Mouse (Mus musculus) myocyte (in vitro differentiated cells): Measurements from ENCODE around the gene Dll4. TPM values are rescaled to one million over a fixed set of nuclear protein-coding genes. Genes with fewer than 3 reads are reported as not detected.

ENCODE experiments used
- H3K27me3 ChIP-seq: one replicate; pipeline ENCODE4 v1.6.1; 2011; ENCODE audit not compliant: control insufficient read depth, insufficient read depth, insufficient read length
- H3K36me3 ChIP-seq: one replicate; pipeline ENCODE4 v1.6.1; 2011; ENCODE audit not compliant: control insufficient read depth, insufficient read depth
- H3K4me2 ChIP-seq: one replicate; pipeline ENCODE4 v1.6.1; 2011; ENCODE audit warnings: low read depth, control low read depth
- H3K4me3 ChIP-seq: one replicate; pipeline ENCODE4 v1.5.1; 2011; ENCODE audit warnings: mild to moderate bottlenecking, control low read depth, moderate library complexity
- H3K79me2 ChIP-seq: one replicate; pipeline ENCODE4 v1.6.1; 2011; ENCODE audit not compliant: control insufficient read depth, insufficient read depth
- H3ac ChIP-seq: one replicate; pipeline ENCODE4 v1.6.1; 2011; ENCODE audit not compliant: control insufficient read depth, insufficient read length
- CEBPB ChIP-seq: IDR thresholded peaks from 2 replicates; pipeline ENCODE4 v1.6.1; 2011; ENCODE audit warnings: mild to moderate bottlenecking, moderate library complexity; ENCODE audit not compliant: poor library complexity, insufficient read depth, severe bottlenecking
- E2F4 ChIP-seq: IDR thresholded peaks from one replicate; pipeline ENCODE4 v1.6.1; 2011; ENCODE audit warnings: mild to moderate bottlenecking, control low read depth, moderate library complexity; ENCODE audit not compliant: insufficient read depth
- MAX ChIP-seq: IDR thresholded peaks from one replicate; pipeline ENCODE4 v1.6.1; 2011; ENCODE audit warnings: low read depth, mild to moderate bottlenecking, control low read depth
- MYOD1 ChIP-seq, 3 experiments: IDR thresholded peaks; one replicate each; pipeline ENCODE4 v1.6.1; 2011; ENCODE audit warnings: control low read depth in 2 of 3, low read depth in 2 of 3, mild to moderate bottlenecking in 2 of 3, moderate library complexity in 1 of 3; ENCODE audit not compliant: insufficient read length in 2 of 3, control insufficient read depth in 1 of 3
- MYOG ChIP-seq, 3 experiments: IDR thresholded peaks; one replicate each; pipeline ENCODE4 v1.6.1; 2011; ENCODE audit warnings: control low read depth in 2 of 3, low read depth in 2 of 3, mild to moderate bottlenecking in 2 of 3; ENCODE audit not compliant: insufficient read length in 2 of 3, control insufficient read depth in 1 of 3, insufficient read depth in 1 of 3
- POLR2A ChIP-seq: IDR thresholded peaks from one replicate; pipeline ENCODE4 v1.6.1; 2011; ENCODE audit warnings: low read depth, mild to moderate bottlenecking, control low read depth, moderate library complexity; ENCODE audit not compliant: insufficient read length
- POLR2AphosphoS2 ChIP-seq: IDR thresholded peaks from one replicate; pipeline ENCODE4 v1.6.1; 2011; ENCODE audit warnings: low read depth, control low read depth; ENCODE audit not compliant: insufficient read length
- REST ChIP-seq: IDR thresholded peaks from one replicate; pipeline ENCODE4 v1.6.1; 2011; ENCODE audit warnings: mild to moderate bottlenecking, control low read depth, moderate library complexity; ENCODE audit not compliant: insufficient read depth, insufficient read length
- SRF ChIP-seq: IDR thresholded peaks from one replicate; pipeline ENCODE4 v1.6.1; 2011; ENCODE audit warnings: low read depth; ENCODE audit not compliant: control insufficient read depth, insufficient read length
- TCF12 ChIP-seq: IDR thresholded peaks from one replicate; pipeline ENCODE4 v1.6.1; 2011; ENCODE audit warnings: mild to moderate bottlenecking, control low read depth; ENCODE audit not compliant: poor library complexity, insufficient read depth, severe bottlenecking
- TCF3 ChIP-seq: IDR thresholded peaks from one replicate; pipeline ENCODE4 v1.6.1; 2011; ENCODE audit warnings: low read depth, control low read depth; ENCODE audit not compliant: insufficient read length
- USF1 ChIP-seq: IDR thresholded peaks from one replicate; pipeline ENCODE4 v1.6.1; 2011; ENCODE audit warnings: low read depth, mild to moderate bottlenecking, control low read depth, moderate library complexity
- polyA plus RNA-seq: library from polyadenylated mRNA; unstranded; fragments of >200 nt; fragmentation: generic; extraction: Trizol; gene quantifications from one replicate; pipeline ENCODE4 v1.2.1, GENCODE M21; 2012; ENCODE audit warnings: missing spikeins

Gene Dll4
- polyA plus RNA-seq, 1 experiment: not detected

- no peaks in the 10 kb centered on the region for H3K36me3 ChIP-seq
- H3K4me3 ChIP-seq: no peak overlapping the region
- H3K4me2 ChIP-seq: no peak overlapping the region
- no peak overlapping the region for H3ac ChIP-seq
- peaks cover 78% of the 10 kb centered on the region for H3K27me3 ChIP-seq
- no peaks in the 10 kb centered on the region for H3K79me2 ChIP-seq
- TF ChIP-seq SRF (no peak), MYOG (IDR thresholded peaks at IDR 0.05; ENCODE audit: control insufficient read depth in 1 of 3, insufficient read depth in 1 of 3, insufficient read length in 2 of 3, low read depth in 2 of 3) (no peak), REST (no peak), MAX (no peak), USF1 (no peak), TCF12 (no peak), POLR2A (no peak), TCF3 (no peak), E2F4 (no peak), CEBPB (no peak), MYOD1 (IDR thresholded peaks at IDR 0.05; ENCODE audit: control insufficient read depth in 1 of 3, insufficient read length in 2 of 3, low read depth in 2 of 3) (no peak), POLR2AphosphoS2 (no peak)
Observed at GRCm38 (mm10) chr2:119328546-119328945, 3.0 kb downstream of the Dll4 start.

GRCm38 (mm10) chr2:119329123-119329817 is 3.7 kb downstream of the Dll4 start:
- Histone ChIP-seq H3K4me3 (no peak overlapping the region), H3K4me2 (no peak overlapping the region)

GRCm38 (mm10) chr2:119330795-119331194 is 5.2 kb downstream of the Dll4 start:
- Histone ChIP-seq H3K79me2 (no peaks in the 10 kb centered on the region), H3ac (no peak overlapping the region), H3K36me3 (no peaks in the 10 kb centered on the region), H3K27me3 (peaks cover 65% of the 10 kb centered on the region), H3K4me3 (no peak overlapping the region), H3K4me2 (no peak overlapping the region)
- TF ChIP-seq MYOD1 (IDR thresholded peaks at IDR 0.05; ENCODE audit: control insufficient read depth in 1 of 3, insufficient read length in 2 of 3, low read depth in 2 of 3): no peak
- TF ChIP-seq MAX: no peak
- no peak for TF ChIP-seq CEBPB
- TF ChIP-seq USF1: no peak
- TF ChIP-seq POLR2A: no peak
- TF ChIP-seq REST: no peak
- TF ChIP-seq E2F4: no peak
- no peak for TF ChIP-seq TCF3
- TF ChIP-seq SRF: no peak
- no peak for TF ChIP-seq MYOG (IDR thresholded peaks at IDR 0.05; ENCODE audit: control insufficient read depth in 1 of 3, insufficient read depth in 1 of 3, insufficient read length in 2 of 3, low read depth in 2 of 3)
- TF ChIP-seq TCF12: no peak
- no peak for TF ChIP-seq POLR2AphosphoS2

More at GRCm38 (mm10) chr2:119329123-119329817, 3.7 kb downstream of the Dll4 start:
- Histone ChIP-seq H3K36me3 (no peaks in the 10 kb centered on the region), H3K79me2 (no peaks in the 10 kb centered on the region), H3K27me3 (peaks cover 73% of the 10 kb centered on the region), H3ac (no peak overlapping the region)
- TF ChIP-seq TCF3 (no peak), E2F4 (no peak), TCF12 (no peak), SRF (no peak), MYOG (IDR thresholded peaks at IDR 0.05; ENCODE audit: control insufficient read depth in 1 of 3, insufficient read depth in 1 of 3, insufficient read length in 2 of 3, low read depth in 2 of 3) (no peak), POLR2AphosphoS2 (no peak), USF1 (no peak), REST (no peak), POLR2A (no peak), MAX (no peak), CEBPB (no peak), MYOD1 (IDR thresholded peaks at IDR 0.05; ENCODE audit: control insufficient read depth in 1 of 3, insufficient read length in 2 of 3, low read depth in 2 of 3) (no peak)

- TF ChIP-seq MYOD1 (IDR thresholded peaks at IDR 0.05; ENCODE audit: control insufficient read depth in 1 of 3, insufficient read length in 2 of 3, low read depth in 2 of 3) (peak in 2 of 3 experiments; percentile 15 to 33), TCF3 (no peak), MYOG (IDR thresholded peaks at IDR 0.05; ENCODE audit: control insufficient read depth in 1 of 3, insufficient read depth in 1 of 3, insufficient read length in 2 of 3, low read depth in 2 of 3) (peak in 2 of 3 experiments; percentile 20 to 57)
- Histone ChIP-seq H3K27me3 (peaks cover 52% of the 10 kb centered on the region), H3K4me2 (no peak overlapping the region), H3K79me2 (no peaks in the 10 kb centered on the region), H3K4me3 (no peak overlapping the region), H3ac (no peak overlapping the region), H3K36me3 (no peaks in the 10 kb centered on the region)
Observed at GRCm38 (mm10) chr2:119332177-119332661, 6.6 kb downstream of the Dll4 start.

GRCm38 (mm10) chr2:119334135-119334534 is 8.6 kb downstream of the Dll4 start:
- Histone ChIP-seq H3K27me3 (peaks cover 35% of the 10 kb centered on the region), H3K4me2 (no peak overlapping the region)

More at GRCm38 (mm10) chr2:119334135-119334534, 8.6 kb downstream of the Dll4 start:
- Histone ChIP-seq H3ac (no peak overlapping the region), H3K79me2 (no peaks in the 10 kb centered on the region), H3K36me3 (no peaks in the 10 kb centered on the region), H3K4me3 (no peak overlapping the region)
- TF ChIP-seq MYOG (IDR thresholded peaks at IDR 0.05; ENCODE audit: control insufficient read depth in 1 of 3, insufficient read depth in 1 of 3, insufficient read length in 2 of 3, low read depth in 2 of 3) (no peak), TCF12 (no peak), POLR2AphosphoS2 (no peak), MAX (no peak), TCF3 (no peak)
